Mouse (Mus musculus): Measurements from ENCODE around the gene Atcay.

GRCm38 (mm10) chr10:81167200-81168086, 63.2 kb downstream of the Atcay start, which contains the start of gene Pias4:
- TF ChIP-seq POLR2A (IDR thresholded peaks at IDR 0.05; ENCODE audit: control insufficient read depth, low read depth, low read length) (peak; percentile 89), CTCF (IDR thresholded peaks at IDR 0.05; ENCODE audit: control insufficient read depth, insufficient read depth, insufficient replicate concordance, low read depth, low read length) (no peak)

Measured in testis, adult 2 months (tissue).